Mouse (Mus musculus): ENCODE results near the gene Zfp180. TPM values are rescaled to one million over a fixed set of nuclear protein-coding genes. Genes with fewer than 3 reads are reported as not detected.
A peak's percentile ranks its signal among the peaks of the same experiment; 100 is the strongest.

The Zfp180 gene
- total and polyA plus RNA-seq, 2 experiments from 2014 or later = 18.6 to 29.1 TPM

DNA sequence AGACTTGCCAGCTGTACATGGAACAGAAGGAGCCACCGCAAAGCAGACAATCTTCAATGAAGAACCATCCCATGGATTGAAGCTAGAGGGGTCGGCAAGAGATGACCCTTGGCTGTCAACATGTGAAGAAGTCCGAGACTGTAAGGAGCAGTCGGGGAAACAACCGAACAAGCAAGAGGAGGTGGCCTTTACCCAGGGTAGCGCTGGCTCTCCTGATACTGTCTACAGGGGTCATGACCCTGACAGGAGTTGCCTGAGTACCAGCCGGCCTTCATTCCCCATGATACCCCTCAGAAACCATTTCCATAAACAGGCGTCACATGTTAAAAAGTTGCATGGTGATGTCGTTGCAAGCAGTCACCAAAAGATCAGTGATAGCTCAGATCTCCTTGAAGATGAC, 22.7 kb downstream of the Zfp180 start:
- no peaks in the 10 kb centered on the region for H3K4me1 ChIP-seq (ENCODE audit: insufficient read depth, low read length)
- H3K27me3 ChIP-seq (ENCODE audit: insufficient read depth, low read length) = no peaks in the 10 kb centered on the region
- H3K4me2 ChIP-seq (ENCODE audit: low read depth, low read length) = no peak overlapping the region
- DNase-seq (ENCODE audit: low spot score) (no peak), ATAC-seq (no peak)
- H3K4me3 ChIP-seq (ENCODE audit: low read length) = no peak overlapping the region
- no peak overlapping the region for H3K9ac ChIP-seq (replicated peaks; ENCODE audit: low read length)
- no peak overlapping the region for H3K27ac ChIP-seq
- WGBS = 97% methylated on average over 9 of the region's 9 CpGs
- TF ChIP-seq CTCF (IDR thresholded peaks at IDR 0.05; ENCODE audit: low read depth) = no peak
- H3K36me3 ChIP-seq (ENCODE audit: insufficient read depth, low read length) = peaks cover 83% of the 10 kb centered on the region
- peaks cover 67% of the 10 kb centered on the region for H3K9me3 ChIP-seq (ENCODE audit: low read length)

DNA sequence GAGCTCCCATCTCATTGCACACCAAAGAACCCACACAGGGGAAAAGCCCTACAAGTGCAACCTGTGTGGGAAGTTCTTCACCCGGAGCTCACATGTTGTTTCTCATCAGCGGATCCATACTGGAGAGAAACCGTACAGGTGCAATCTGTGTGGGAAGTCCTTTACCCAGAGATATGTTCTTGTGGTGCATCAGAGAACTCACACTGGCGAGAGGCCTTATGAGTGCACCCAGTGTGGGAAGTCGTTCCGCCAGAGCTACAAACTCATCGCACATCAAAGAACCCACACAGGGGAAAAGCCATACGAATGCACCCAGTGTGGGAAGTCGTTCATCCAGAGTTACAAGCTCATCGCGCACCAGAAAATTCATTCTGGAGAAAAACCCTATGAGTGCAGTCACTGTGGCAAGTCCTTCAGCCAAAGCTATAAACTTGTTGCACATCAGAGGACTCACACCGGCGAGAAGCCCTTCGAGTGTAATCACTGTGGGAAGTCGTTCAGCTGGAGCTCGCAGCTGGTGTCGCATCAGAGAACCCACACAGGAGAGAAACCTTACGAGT, 23.5 kb downstream of the Zfp180 start:
- Histone ChIP-seq H3K9me3 (ENCODE audit: low read length) (peaks cover 67% of the 10 kb centered on the region), H3K36me3 (ENCODE audit: insufficient read depth, low read length) (peaks cover 76% of the 10 kb centered on the region), H3K4me3 (ENCODE audit: low read length) (no peak overlapping the region), H3K4me1 (ENCODE audit: insufficient read depth, low read length) (no peaks in the 10 kb centered on the region), H3K27me3 (ENCODE audit: insufficient read depth, low read length) (no peaks in the 10 kb centered on the region), H3K9ac (replicated peaks; ENCODE audit: low read length) (no peak overlapping the region), H3K4me2 (ENCODE audit: low read depth, low read length) (no peak overlapping the region), H3K27ac (no peak overlapping the region)
- ATAC-seq (peak; percentile 3), DNase-seq (ENCODE audit: low spot score) (no peak)
- WGBS = 95% methylated on average over 18 of the region's 18 CpGs
- no peak for TF ChIP-seq CTCF (IDR thresholded peaks at IDR 0.05; ENCODE audit: low read depth)

DNA sequence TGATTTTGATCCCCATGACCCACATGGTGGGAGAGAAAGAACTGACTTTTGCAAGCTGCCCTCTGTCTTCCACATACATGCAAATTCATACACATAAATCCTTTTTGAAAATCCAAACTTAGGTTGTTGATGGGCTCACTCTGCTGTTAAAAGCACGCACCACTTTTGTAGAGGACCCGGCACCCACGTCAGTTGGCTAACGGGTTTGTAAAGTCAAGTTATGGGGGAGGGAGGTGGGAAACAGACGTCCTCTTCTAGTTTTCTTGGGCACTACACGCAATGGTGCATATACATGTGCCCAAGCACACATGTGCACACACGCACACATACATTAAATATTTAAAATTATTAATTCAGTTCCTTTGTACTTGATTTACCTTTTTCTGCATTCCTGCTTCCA, 29.1 kb downstream of the Zfp180 start:
- DNase-seq (ENCODE audit: low spot score) (no peak), ATAC-seq (no peak)
- TF ChIP-seq CTCF (IDR thresholded peaks at IDR 0.05; ENCODE audit: low read depth) = no peak
- 98% methylated on average over 7 of the region's 7 CpGs for WGBS
- peaks cover 31% of the 10 kb centered on the region for H3K9me3 ChIP-seq (ENCODE audit: low read length)
- H3K4me2 ChIP-seq (ENCODE audit: low read depth, low read length) = no peak overlapping the region
- no peak overlapping the region for H3K4me3 ChIP-seq (ENCODE audit: low read length)
- H3K27me3 ChIP-seq (ENCODE audit: insufficient read depth, low read length) = no peaks in the 10 kb centered on the region
- peaks cover 21% of the 10 kb centered on the region for H3K36me3 ChIP-seq (ENCODE audit: insufficient read depth, low read length)
- no peak overlapping the region for H3K9ac ChIP-seq (replicated peaks; ENCODE audit: low read length)
- 0 out of 2 replicates have a peak, but pooled peaks cover 8% of the 10 kb centered on the region for H3K4me1 ChIP-seq (ENCODE audit: insufficient read depth, low read length)
- H3K27ac ChIP-seq = no peak overlapping the region

DNA sequence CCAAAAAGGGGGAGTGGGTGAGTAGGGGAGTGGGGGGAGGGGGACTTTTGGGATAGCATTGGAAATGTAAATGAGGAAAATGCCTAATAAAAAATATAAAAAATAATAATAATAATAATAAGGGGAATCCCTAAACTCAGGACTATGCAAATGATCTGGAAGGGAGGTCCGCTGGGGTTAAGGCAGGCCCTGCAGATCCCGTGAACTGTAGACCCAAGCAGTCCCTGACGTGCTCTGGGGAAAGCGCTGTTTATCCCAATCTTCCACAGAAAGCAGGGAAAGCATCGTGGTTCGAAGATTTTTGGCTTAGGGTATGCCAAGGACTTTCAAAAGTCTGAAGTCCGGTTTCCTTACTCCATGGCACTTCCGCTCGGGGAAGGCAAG, 30.0 kb downstream of the Zfp180 start:
- Histone ChIP-seq H3K9me3 (ENCODE audit: low read length) (peaks cover 22% of the 10 kb centered on the region), H3K9ac (replicated peaks; ENCODE audit: low read length) (no peak overlapping the region), H3K4me3 (ENCODE audit: low read length) (peak overlapping the region; percentile 76), H3K27me3 (ENCODE audit: insufficient read depth, low read length) (no peaks in the 10 kb centered on the region), H3K27ac (0 out of 2 replicates have a peak overlapping the region, but pooled peaks have one; percentile 48), H3K36me3 (ENCODE audit: insufficient read depth, low read length) (peaks cover 12% of the 10 kb centered on the region), H3K4me2 (ENCODE audit: low read depth, low read length) (peak overlapping the region; percentile 67), H3K4me1 (ENCODE audit: insufficient read depth, low read length) (0 out of 2 replicates have a peak, but pooled peaks cover 8% of the 10 kb centered on the region)
- ATAC-seq (no peak), DNase-seq (ENCODE audit: low spot score) (no peak)
- WGBS = 6% methylated on average over 9 of the region's 9 CpGs
- no peak for TF ChIP-seq CTCF (IDR thresholded peaks at IDR 0.05; ENCODE audit: low read depth)

- TF ChIP-seq CTCF (IDR thresholded peaks at IDR 0.05; ENCODE audit: low read depth) = 0 out of 2 replicates have a peak, but pooled peaks have one; percentile 11
- Histone ChIP-seq H3K27me3 (ENCODE audit: insufficient read depth, low read length) (no peaks in the 10 kb centered on the region), H3K9me3 (ENCODE audit: low read length) (peaks cover 17% of the 10 kb centered on the region), H3K4me2 (ENCODE audit: low read depth, low read length) (peak within 1 kb of the TSS; percentile 67), H3K27ac (peak within 1 kb of the TSS; percentile 75), H3K36me3 (ENCODE audit: insufficient read depth, low read length) (peaks cover 9% of the 10 kb centered on the region; the same call in 1 of the 2 replicates), H3K4me3 (ENCODE audit: low read length) (peak within 1 kb of the TSS; percentile 76), H3K9ac (replicated peaks; ENCODE audit: low read length) (peak within 1 kb of the TSS; percentile 70), H3K4me1 (ENCODE audit: insufficient read depth, low read length) (0 out of 2 replicates have a peak, but pooled peaks cover 8% of the 10 kb centered on the region)
- ATAC-seq (peak; percentile 99), DNase-seq (ENCODE audit: low spot score) (peak; percentile 96)
- 1% methylated on average over 23 of the region's 23 CpGs for WGBS
Measured at GRCm38 (mm10) chr7:24112156-24112856, 30.6 kb downstream of the Zfp180 start, which contains the start of gene Zfp112. Gene Zfp112, plus strand, starts transcription at chr7:24112314.

GRCm38 (mm10) chr7:24113001-24113400, 31.3 kb downstream of the Zfp180 start:
- Histone ChIP-seq H3K4me1 (ENCODE audit: insufficient read depth, low read length) (0 out of 2 replicates have a peak, but pooled peaks cover 8% of the 10 kb centered on the region), H3K36me3 (ENCODE audit: insufficient read depth, low read length) (peaks cover 4% of the 10 kb centered on the region; the same call in 1 of the 2 replicates), H3K9me3 (ENCODE audit: low read length) (peaks cover 10% of the 10 kb centered on the region), H3K27ac (peak overlapping the region; percentile 75; the same call in 1 of the 2 replicates), H3K4me3 (ENCODE audit: low read length) (peak overlapping the region; percentile 76), H3K9ac (replicated peaks; ENCODE audit: low read length) (peak overlapping the region; percentile 70), H3K27me3 (ENCODE audit: insufficient read depth, low read length) (no peaks in the 10 kb centered on the region), H3K4me2 (ENCODE audit: low read depth, low read length) (peak overlapping the region; percentile 67)
- 15% methylated on average over 12 of the region's 12 CpGs for WGBS
- ATAC-seq (no peak), DNase-seq (ENCODE audit: low spot score) (peak; percentile 48)
- no peak for TF ChIP-seq CTCF (IDR thresholded peaks at IDR 0.05; ENCODE audit: low read depth)

Data from hindbrain, postnatal 0 days (tissue).